Mouse (Mus musculus) lung, embryonic 15.5 days (tissue): ENCODE data around the gene Mov10l1. TPM values are rescaled to one million over a fixed set of nuclear protein-coding genes. Genes with fewer than 3 reads are reported as not detected.

Source experiments
- ATAC-seq: fragments of 200-750 bp; cut with Nextera tagmentation; 2 replicates; pipeline ENCODE4 v1.8.0; 2017; ENCODE audit warnings: moderate number of reproducible peaks, borderline replicate concordance; ENCODE audit not compliant: low FRiP score, low TSS enrichment; ENCODE audit errors: extremely low read depth
- H3K27ac ChIP-seq: fragments of 300-500 bp; sonication (generic); 2 replicates; pipeline ENCODE4 v1.5.1; 2015; ENCODE audit warnings: moderate library complexity, mild to moderate bottlenecking, inconsistent platforms
- H3K27me3 ChIP-seq: fragments of 300-500 bp; sonication (generic); 2 replicates; pipeline ENCODE4 v1.6.1; 2015; ENCODE audit warnings: inconsistent platforms
- H3K36me3 ChIP-seq: fragments of 300-500 bp; sonication (generic); 2 replicates; pipeline ENCODE4 v1.6.1; 2015; ENCODE audit warnings: inconsistent platforms
- H3K4me1 ChIP-seq: fragments of 300-500 bp; sonication (generic); 2 replicates; pipeline ENCODE4 v1.6.1; 2015; ENCODE audit warnings: inconsistent platforms
- H3K4me2 ChIP-seq: fragments of 300-500 bp; sonication (generic); 2 replicates; pipeline ENCODE4 v1.6.1; 2015; ENCODE audit warnings: inconsistent platforms, mild to moderate bottlenecking, moderate library complexity
- H3K4me3 ChIP-seq: fragments of 300-500 bp; sonication (generic); 2 replicates; pipeline ENCODE4 v1.5.1; 2015; ENCODE audit warnings: mild to moderate bottlenecking, inconsistent platforms
- H3K9ac ChIP-seq: fragments of 300-500 bp; sonication (generic); 2 replicates; pipeline ENCODE4 v1.6.1; 2015; ENCODE audit warnings: inconsistent platforms
- H3K9me3 ChIP-seq: fragments of 300-500 bp; sonication (generic); 2 replicates; pipeline ENCODE4 v1.6.1; 2016; ENCODE audit warnings: inconsistent platforms
- WGBS: fragments of 180-500 bp; shearing (Covaris S2); methylation state at CpG from one replicate; pipeline ENCODE4 v1.1.7; 2015; 5-methylcytosine and 5-hydroxymethylcytosine counted together
- polyA plus RNA-seq: library from polyadenylated mRNA; unstranded; fragments of >200 nt; fragmentation: Nextera tagmentation; extraction: Ambion mirVana; gene quantifications from 2 replicates; pipeline ENCODE4 v1.2.1, GENCODE M21; 2015

Gene Mov10l1
- polyA plus RNA-seq, 1 experiment from 2014 or later = 2.2 TPM

DNA sequence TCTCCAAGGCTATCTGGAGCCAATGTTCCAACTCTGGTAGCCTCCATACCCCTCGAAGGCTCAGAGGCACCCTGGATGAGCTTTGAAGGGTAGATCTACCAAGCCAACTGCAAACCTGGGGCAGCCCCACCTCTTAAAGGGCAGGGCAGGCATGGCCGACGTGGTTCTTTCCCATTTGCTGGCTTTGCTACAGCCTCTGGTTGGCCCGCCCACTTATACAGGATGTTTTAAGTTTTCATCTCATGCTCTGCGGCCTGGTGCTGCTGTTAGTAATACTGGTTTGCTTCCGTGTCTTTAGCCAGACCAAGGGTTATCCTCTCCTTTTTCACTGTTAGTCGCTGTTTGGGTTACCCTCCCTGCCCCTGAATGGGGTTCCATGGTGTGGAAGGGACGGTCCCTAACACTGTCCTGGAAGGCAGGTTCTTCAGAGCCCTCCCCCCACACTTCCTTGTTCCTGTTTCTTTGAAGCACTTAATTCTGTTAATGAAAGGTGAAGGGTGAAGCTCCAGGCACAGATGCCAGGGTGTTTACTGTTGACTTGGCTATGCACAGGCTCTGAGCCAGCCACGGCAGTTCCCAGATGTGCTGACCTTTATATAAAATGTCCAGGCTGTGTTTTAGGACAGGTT lies 95.6 kb downstream of the Mov10l1 start:
- Histone ChIP-seq H3K9me3 (no peaks in the 10 kb centered on the region), H3K27ac (no peak overlapping the region), H3K4me1 (peaks cover 39% of the 10 kb centered on the region), H3K9ac (no peak overlapping the region), H3K4me2 (peak overlapping the region; percentile 77), H3K27me3 (no peaks in the 10 kb centered on the region), H3K36me3 (peaks cover 19% of the 10 kb centered on the region), H3K4me3 (no peak overlapping the region)
- WGBS = 53% methylated on average over 9 of the region's 9 CpGs
- ATAC-seq = no peak

DNA sequence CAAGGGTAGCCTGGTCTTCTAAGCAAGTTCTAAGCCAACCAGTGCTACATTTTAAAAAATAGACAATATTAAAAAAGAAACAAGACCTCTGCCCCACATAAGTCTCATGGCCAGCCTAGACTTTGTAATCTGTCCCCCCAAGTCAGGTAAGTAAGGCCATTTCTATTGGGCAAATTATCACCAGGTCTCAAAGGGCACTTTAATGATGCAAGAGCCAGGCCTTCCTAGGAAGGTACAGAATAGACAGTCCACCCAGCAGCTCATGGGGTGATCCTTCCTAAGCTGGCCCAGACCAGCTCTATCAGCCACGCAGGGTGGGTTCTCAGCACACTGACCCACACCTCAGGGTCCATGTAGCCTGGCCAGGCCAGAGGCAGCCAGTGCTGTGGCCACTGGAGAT lies 101.2 kb downstream of the Mov10l1 start:
- Histone ChIP-seq H3K9me3 (no peaks in the 10 kb centered on the region), H3K27me3 (no peaks in the 10 kb centered on the region), H3K4me2 (no peak overlapping the region), H3K4me3 (no peak overlapping the region), H3K9ac (no peak overlapping the region), H3K4me1 (peaks cover 9% of the 10 kb centered on the region), H3K36me3 (peaks cover 50% of the 10 kb centered on the region), H3K27ac (no peak overlapping the region)
- 95% methylated on average over 1 of the region's 1 CpGs for WGBS
- ATAC-seq = no peak

DNA sequence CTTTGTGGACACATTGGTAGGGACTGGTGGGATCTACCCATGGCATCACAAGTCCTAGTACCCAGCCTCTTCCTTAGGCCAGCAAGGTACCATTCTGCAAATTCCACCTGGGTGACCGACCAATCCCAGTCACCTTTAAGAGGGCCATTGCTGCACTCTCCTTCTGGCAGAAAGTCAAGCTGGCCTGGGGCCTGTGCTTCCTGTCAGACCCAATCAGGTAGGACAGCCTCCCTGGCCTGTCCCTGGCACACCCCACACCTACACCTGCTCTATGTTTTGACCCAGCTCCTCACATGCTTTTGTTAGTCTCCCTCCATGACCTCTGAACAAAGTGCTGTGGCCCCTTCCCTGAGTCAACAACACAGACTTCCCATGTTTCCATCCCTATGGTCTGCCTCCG lies 102.1 kb downstream of the Mov10l1 start:
- H3K36me3 ChIP-seq = peaks cover 47% of the 10 kb centered on the region
- no peak overlapping the region for H3K4me2 ChIP-seq
- no peak overlapping the region for H3K9ac ChIP-seq
- H3K4me1 ChIP-seq = peaks cover 12% of the 10 kb centered on the region
- ATAC-seq = no peak
- no peaks in the 10 kb centered on the region for H3K9me3 ChIP-seq
- no peak overlapping the region for H3K4me3 ChIP-seq
- H3K27me3 ChIP-seq = no peaks in the 10 kb centered on the region
- WGBS = 91% methylated on average over 2 of the region's 2 CpGs
- no peak overlapping the region for H3K27ac ChIP-seq

DNA sequence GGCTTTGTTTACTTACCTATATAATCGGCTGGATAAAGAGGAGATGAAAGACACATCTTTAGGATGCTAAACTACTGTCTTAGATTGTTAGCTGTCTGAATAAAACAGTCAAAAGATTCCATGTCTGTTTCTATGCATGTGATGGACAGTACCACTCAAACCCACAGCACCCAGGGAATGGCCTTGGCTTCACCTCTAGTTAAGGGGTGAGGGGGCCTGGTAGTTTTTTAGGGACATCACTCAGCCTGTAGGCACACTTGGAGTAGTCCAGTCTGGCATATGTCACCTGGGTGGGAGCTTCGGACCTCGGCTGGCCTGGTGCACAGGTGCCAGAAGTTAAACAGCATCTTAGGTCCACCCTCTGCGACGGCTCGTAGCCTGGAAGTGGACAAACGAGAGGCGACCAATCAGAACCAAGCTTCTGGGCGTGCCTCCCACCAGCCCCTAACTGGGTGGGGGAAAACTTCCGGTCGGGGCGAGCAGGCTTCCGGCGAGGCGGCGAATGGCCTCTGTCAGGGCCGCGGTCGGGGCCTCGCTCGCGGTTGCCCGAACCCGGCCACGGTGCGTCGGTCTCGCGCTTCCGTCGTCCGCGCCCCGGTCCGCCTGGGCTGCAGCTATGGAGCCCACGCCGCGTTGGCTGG lies 106.0 kb downstream of the Mov10l1 start, which contains the start of gene Selenoo:
Gene Selenoo, plus strand, starts transcription at position 478 of the 641 bp plus-strand sequence.
- Histone ChIP-seq H3K4me1 (peaks cover 22% of the 10 kb centered on the region), H3K27me3 (no peaks in the 10 kb centered on the region), H3K36me3 (peaks cover 44% of the 10 kb centered on the region), H3K9ac (peak within 1 kb of the TSS; percentile 88), H3K27ac (peak within 1 kb of the TSS; percentile 57), H3K9me3 (no peaks in the 10 kb centered on the region), H3K4me3 (peak within 1 kb of the TSS; percentile 87), H3K4me2 (peak within 1 kb of the TSS; percentile 93)
- 1% methylated on average over 38 of the region's 38 CpGs for WGBS
- peak; percentile 94 for ATAC-seq

DNA sequence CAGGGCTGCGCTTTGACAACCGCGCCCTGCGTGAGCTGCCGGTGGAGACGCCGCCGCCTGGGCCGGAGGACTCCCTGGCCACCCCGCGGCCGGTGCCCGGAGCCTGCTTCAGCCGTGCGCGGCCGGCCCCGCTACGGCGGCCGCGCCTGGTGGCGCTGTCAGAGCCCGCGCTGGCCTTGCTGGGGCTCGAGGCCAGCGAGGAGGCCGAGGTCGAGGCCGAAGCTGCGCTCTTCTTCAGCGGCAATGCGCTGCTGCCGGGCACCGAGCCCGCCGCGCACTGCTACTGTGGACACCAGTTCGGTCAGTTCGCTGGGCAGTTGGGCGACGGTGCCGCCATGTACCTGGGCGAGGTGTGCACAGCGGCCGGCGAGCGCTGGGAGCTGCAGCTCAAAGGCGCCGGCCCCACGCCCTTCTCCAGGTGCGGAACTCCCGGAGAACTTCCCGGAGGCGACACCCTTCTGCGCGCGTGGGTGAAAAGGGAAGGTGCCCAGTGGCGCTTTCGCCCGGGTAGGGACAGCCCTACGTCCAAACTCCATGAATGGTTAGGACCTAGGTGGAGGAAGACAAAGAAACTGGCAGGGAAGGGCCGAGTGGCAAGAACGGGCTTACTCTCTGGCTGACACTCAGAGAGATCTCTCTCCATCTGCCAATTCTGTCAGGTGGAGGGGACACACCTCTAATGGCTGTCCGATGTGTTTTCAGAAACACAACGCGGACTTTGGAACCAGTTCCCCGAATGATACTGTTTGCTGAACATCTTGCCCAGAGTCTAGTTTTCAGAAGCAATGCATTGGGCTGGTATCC lies 106.7 kb downstream of the Mov10l1 start:
- Histone ChIP-seq H3K36me3 (peaks cover 45% of the 10 kb centered on the region), H3K4me1 (peaks cover 22% of the 10 kb centered on the region), H3K4me2 (peak overlapping the region; percentile 93), H3K9me3 (no peaks in the 10 kb centered on the region), H3K27me3 (no peaks in the 10 kb centered on the region), H3K27ac (peak overlapping the region; percentile 57), H3K4me3 (peak overlapping the region; percentile 87), H3K9ac (peak overlapping the region; percentile 88)
- peak; percentile 67 for ATAC-seq
- 1% methylated on average over 63 of the region's 68 CpGs for WGBS

DNA sequence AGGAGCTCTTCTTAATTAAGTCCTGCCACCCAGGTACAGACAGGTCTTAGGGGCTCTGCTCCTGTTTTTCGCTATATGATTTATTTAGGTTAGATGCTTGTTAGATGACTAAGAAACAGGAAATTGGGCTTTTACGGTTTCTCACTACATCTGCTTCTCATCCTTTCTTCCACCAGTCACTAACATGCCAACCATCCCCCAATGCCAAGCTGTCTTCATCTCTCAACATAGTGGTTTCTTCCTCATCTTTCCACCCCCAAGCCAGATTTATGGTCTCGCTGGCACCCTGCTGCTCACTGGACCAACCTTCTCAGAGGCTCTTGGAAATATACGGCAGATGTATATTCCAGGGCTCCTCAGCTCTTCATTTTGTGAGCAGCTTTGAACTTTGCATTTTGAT lies 108.0 kb downstream of the Mov10l1 start:
- no peaks in the 10 kb centered on the region for H3K9me3 ChIP-seq
- no peak overlapping the region; the same call in 1 of the 2 replicates for H3K4me3 ChIP-seq
- 84% methylated on average over 4 of the region's 4 CpGs for WGBS
- H3K4me2 ChIP-seq = peak overlapping the region; percentile 93
- H3K27me3 ChIP-seq = no peaks in the 10 kb centered on the region
- no peak for ATAC-seq
- H3K36me3 ChIP-seq = peaks cover 46% of the 10 kb centered on the region
- H3K27ac ChIP-seq = no peak overlapping the region
- peaks cover 22% of the 10 kb centered on the region for H3K4me1 ChIP-seq
- H3K9ac ChIP-seq = no peak overlapping the region

DNA sequence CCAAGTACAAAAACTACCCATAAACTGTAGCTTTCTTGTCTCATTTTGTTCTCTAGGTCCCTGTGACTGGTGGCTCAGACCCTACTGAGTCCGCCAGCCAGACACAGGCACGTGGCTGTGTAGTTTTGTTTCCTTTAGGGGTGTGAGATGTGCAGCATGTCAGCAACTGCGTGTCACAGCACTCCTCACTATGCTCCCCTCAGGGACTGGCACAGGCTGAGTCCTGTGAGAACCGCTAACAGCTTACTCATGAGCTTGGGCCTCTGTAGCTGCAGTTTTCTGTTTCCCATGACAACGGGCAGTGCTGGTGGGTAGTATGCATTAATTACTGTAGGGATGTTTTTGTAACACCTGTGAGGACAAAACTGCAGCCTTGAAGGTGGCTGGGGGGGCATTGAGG lies 109.5 kb downstream of the Mov10l1 start:
- H3K9ac ChIP-seq = no peak overlapping the region
- ATAC-seq = no peak
- H3K9me3 ChIP-seq = no peaks in the 10 kb centered on the region
- H3K36me3 ChIP-seq = peaks cover 52% of the 10 kb centered on the region
- no peak overlapping the region for H3K4me2 ChIP-seq
- H3K4me3 ChIP-seq = no peak overlapping the region
- WGBS = 79% methylated on average over 5 of the region's 5 CpGs
- H3K4me1 ChIP-seq = peaks cover 22% of the 10 kb centered on the region
- H3K27ac ChIP-seq = no peak overlapping the region
- H3K27me3 ChIP-seq = no peaks in the 10 kb centered on the region

DNA sequence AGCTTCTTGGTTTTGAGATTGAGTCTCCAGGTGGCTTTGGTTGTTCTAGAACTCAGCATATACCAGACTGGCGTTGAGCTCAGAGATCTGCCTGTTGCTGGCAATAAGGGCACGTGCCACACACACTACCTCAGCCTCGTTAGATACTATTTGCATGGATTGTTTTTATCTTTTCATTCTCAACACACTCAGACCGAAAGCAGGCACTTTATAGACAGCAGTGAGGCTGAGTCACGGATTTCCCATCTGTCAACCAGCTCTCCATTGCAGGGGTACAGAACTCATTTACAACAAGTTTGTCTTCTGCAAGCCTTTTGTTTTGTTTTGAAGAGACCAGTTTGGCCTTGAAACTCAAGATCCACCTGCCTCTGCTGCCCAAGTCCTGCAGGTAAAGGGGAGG lies 114.7 kb downstream of the Mov10l1 start:
- no peak overlapping the region for H3K4me3 ChIP-seq
- no peak overlapping the region for H3K4me2 ChIP-seq
- no peak overlapping the region for H3K27ac ChIP-seq
- peaks cover 99% of the 10 kb centered on the region for H3K36me3 ChIP-seq
- WGBS = 87% methylated on average over 5 of the region's 5 CpGs
- H3K4me1 ChIP-seq = no peaks in the 10 kb centered on the region
- H3K27me3 ChIP-seq = no peaks in the 10 kb centered on the region
- H3K9me3 ChIP-seq = no peaks in the 10 kb centered on the region
- no peak for ATAC-seq
- H3K9ac ChIP-seq = no peak overlapping the region

DNA sequence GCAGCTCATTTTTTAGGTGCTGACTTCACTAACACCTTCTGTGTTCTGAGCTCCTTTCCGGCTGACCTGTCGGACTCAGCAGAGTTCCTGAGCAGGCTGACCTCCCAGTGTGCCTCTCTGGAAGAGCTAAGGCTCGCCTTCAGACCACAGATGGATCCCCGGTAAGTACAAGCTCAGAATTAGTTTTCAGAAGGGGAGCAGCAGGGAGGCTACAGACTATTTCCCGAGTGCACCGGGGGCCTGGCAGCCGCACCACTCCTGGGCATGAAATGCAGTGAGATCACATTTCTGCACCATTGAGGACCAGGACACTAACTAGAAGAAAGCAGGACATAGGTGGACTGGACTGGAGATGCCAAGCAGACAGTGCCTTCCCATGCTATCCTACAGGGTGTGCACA lies 115.9 kb downstream of the Mov10l1 start:
- no peak overlapping the region for H3K9ac ChIP-seq
- WGBS = 88% methylated on average over 7 of the region's 7 CpGs
- peaks cover 91% of the 10 kb centered on the region for H3K36me3 ChIP-seq
- no peaks in the 10 kb centered on the region for H3K27me3 ChIP-seq
- no peak overlapping the region for H3K4me3 ChIP-seq
- no peak for ATAC-seq
- no peaks in the 10 kb centered on the region for H3K4me1 ChIP-seq
- H3K4me2 ChIP-seq = no peak overlapping the region
- H3K27ac ChIP-seq = no peak overlapping the region
- no peaks in the 10 kb centered on the region for H3K9me3 ChIP-seq

DNA sequence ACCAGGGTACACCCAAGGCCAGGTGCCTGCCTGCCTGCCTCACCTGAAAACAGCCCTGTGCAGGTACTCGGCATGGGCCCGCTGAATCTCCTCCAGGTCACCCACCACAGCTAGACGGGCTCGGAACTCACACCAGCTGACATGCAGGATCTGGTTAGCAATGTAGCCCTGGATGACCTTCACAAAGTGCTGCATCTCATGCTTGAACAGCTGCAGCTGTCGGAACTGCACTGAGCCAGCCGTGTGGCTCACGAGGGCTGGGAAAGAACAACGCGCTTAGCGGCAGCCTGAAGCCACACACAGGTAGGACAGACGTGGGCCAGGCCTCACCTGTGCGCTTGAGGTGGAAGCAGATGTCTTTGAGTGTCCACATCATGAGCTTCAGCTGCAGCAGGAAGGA lies 118.1 kb downstream of the Mov10l1 start:
- Histone ChIP-seq H3K36me3 (peaks cover 90% of the 10 kb centered on the region), H3K9me3 (no peaks in the 10 kb centered on the region), H3K27me3 (no peaks in the 10 kb centered on the region), H3K9ac (no peak overlapping the region), H3K4me3 (no peak overlapping the region), H3K4me2 (no peak overlapping the region), H3K4me1 (no peaks in the 10 kb centered on the region), H3K27ac (no peak overlapping the region)
- 88% methylated on average over 12 of the region's 12 CpGs for WGBS
- no peak for ATAC-seq

DNA sequence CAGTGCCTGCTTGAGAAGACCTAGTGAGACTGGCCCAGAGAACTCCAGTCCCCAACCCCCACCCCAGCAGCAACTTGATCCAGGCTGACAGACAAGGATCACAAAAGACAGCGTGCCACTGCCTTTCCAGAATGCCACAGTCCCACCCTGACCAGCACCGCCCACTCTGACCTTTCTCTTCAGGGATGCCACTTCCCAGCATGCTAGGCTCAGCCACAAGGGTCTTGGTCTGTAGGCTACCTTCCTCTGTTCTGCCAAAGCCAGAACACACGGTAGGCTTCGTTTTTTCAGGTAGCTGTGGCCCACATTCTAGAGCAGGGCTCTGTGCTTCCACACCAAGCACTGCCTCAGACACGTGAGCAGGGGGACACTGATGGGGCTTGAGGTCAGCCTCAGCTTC lies 119.9 kb downstream of the Mov10l1 start:
- ATAC-seq = no peak
- Histone ChIP-seq H3K4me3 (no peak overlapping the region), H3K27me3 (no peaks in the 10 kb centered on the region), H3K36me3 (peaks cover 90% of the 10 kb centered on the region), H3K9me3 (no peaks in the 10 kb centered on the region), H3K9ac (no peak overlapping the region), H3K4me2 (no peak overlapping the region), H3K4me1 (no peaks in the 10 kb centered on the region), H3K27ac (no peak overlapping the region)
- WGBS = 70% methylated on average over 5 of the region's 5 CpGs

DNA sequence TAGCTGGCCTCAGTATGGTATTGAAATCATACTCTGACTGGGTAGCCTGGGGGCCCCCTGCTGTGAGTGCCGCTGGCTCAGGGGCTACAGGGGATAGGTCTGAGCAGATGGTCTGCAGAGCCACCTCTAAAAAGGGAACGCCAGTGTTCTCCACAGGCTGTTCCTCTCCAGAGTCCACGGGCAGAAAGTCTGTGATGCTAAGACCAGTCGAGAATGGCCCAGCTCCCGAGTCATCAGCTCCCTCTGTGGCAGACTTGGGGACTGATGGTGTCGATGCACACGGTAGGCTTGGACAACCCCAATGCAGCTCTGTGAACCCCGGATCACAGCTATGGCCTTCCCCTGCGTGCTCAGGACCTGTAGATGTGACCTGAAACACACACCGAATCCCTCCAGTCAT lies 121.2 kb downstream of the Mov10l1 start:
- WGBS = 86% methylated on average over 10 of the region's 10 CpGs
- no peak for ATAC-seq

More for the DNA sequence above, 121.2 kb downstream of the Mov10l1 start:
- Histone ChIP-seq H3K36me3 (peaks cover 90% of the 10 kb centered on the region), H3K4me1 (no peaks in the 10 kb centered on the region), H3K4me3 (no peak overlapping the region), H3K27ac (no peak overlapping the region), H3K9ac (no peak overlapping the region), H3K9me3 (no peaks in the 10 kb centered on the region), H3K27me3 (no peaks in the 10 kb centered on the region), H3K4me2 (no peak overlapping the region)
